Mouse (Mus musculus): Measurements from ENCODE around the gene Izumo4. TPM values are rescaled to one million over a fixed set of nuclear protein-coding genes. Genes with fewer than 3 reads are reported as not detected.
A peak's percentile ranks its signal among the peaks of the same experiment; 100 is the strongest.

Gene Izumo4
- polyA plus RNA-seq (2012; rRNA removed): 20.8 and 36.3 TPM in 2 replicates

DNA sequence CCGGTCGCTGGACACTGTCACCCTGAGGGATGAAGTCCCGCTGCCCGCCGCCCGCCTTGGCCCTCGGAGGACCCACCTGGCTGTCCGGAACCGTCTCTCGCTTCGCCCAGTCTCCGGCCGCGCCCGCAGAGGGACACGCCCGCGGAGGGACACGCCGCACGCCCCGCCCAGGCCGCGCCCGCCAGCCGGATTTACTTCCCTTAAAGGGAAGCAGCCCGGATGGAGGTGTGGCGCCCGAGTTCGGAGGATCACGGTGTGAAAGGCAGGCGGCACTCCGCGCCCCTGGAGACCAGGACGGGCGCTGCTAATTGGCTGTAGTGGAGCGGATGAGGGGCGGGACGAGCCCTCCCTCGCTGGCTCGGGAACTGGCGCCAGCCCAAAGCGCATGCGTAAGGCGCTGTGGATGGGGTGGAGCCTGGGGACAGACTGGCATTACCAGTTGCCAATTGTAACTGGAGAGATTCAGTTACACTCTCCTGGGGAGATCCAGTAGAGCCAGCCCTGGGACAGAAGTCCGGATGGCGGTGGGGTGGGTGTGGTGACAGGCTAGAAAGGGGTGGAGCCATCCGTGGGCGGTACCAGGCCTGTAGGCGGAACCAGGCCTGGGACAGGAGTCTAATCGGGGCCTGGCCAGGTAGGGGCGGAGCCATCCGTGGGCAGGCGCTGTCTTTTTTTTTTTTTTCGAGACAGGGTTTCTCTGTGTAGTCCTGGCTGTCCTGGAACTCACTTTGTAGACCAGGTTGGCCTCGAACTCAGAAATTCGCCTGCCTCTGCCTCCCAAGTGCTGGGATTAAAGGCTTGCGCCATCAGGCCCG is at the start of gene Izumo4, which contains the start of gene Mob3a:
Gene Izumo4, plus strand, starts transcription at position 464 of the 815 bp plus-strand sequence.
Gene Mob3a, minus strand, starts transcription at position 257 of the 815 bp plus-strand sequence.
- H3K4me1 ChIP-seq (ENCODE audit: control insufficient read depth, insufficient read depth, insufficient read length, low read length): peaks cover 15% of the 10 kb centered on the region
- peaks cover 2% of the 10 kb centered on the region; the same call in 1 of the 2 replicates for H3K36me3 ChIP-seq (ENCODE audit: control insufficient read depth, insufficient read depth, low read length)
- peak within 1 kb of the TSS; percentile 82 for H3K27ac ChIP-seq (ENCODE audit: insufficient read depth, low read depth, low read length)
- no peaks in the 10 kb centered on the region for H3K27me3 ChIP-seq (ENCODE audit: control insufficient read depth, insufficient read depth, low read length)
- WGBS: under 1% methylated on average over 59 of the region's 59 CpGs
- peak; percentile 61 for TF ChIP-seq POLR2A (IDR thresholded peaks at IDR 0.05; ENCODE audit: low read depth, low read length)
- TF ChIP-seq CTCF (IDR thresholded peaks at IDR 0.05; ENCODE audit: extremely low read depth, insufficient read length, insufficient replicate concordance, low read depth, low read length): 0 out of 2 replicates have a peak, but pooled peaks have one; percentile 4
- H3K4me3 ChIP-seq (ENCODE audit: low read depth, low read length): peak within 1 kb of the TSS; percentile 74

- H3K36me3 ChIP-seq (ENCODE audit: control insufficient read depth, insufficient read depth, low read length): no peaks in the 10 kb centered on the region; the same call in 1 of the 2 replicates
- peaks cover 16% of the 10 kb centered on the region for H3K4me1 ChIP-seq (ENCODE audit: control insufficient read depth, insufficient read depth, insufficient read length, low read length)
- TF ChIP-seq CTCF (IDR thresholded peaks at IDR 0.05; ENCODE audit: extremely low read depth, insufficient read length, insufficient replicate concordance, low read depth, low read length) (no peak), POLR2A (IDR thresholded peaks at IDR 0.05; ENCODE audit: low read depth, low read length) (no peak)
- H3K4me3 ChIP-seq (ENCODE audit: low read depth, low read length): no peak overlapping the region
- H3K27ac ChIP-seq (ENCODE audit: insufficient read depth, low read depth, low read length): no peak overlapping the region
- no peaks in the 10 kb centered on the region for H3K27me3 ChIP-seq (ENCODE audit: control insufficient read depth, insufficient read depth, low read length)
- 91% methylated on average over 6 of the region's 6 CpGs for WGBS
These were observed 48.7 kb upstream of the Izumo4 start for GRCm38 (mm10) chr10:80653156-80653720.

GRCm38 (mm10) chr10:80654866-80655265 is 47.1 kb upstream of the Izumo4 start:
- peaks cover 20% of the 10 kb centered on the region for H3K4me1 ChIP-seq (ENCODE audit: control insufficient read depth, insufficient read depth, insufficient read length, low read length)
- H3K27ac ChIP-seq (ENCODE audit: insufficient read depth, low read depth, low read length): no peak overlapping the region
- H3K4me3 ChIP-seq (ENCODE audit: low read depth, low read length): no peak overlapping the region
- no peaks in the 10 kb centered on the region for H3K27me3 ChIP-seq (ENCODE audit: control insufficient read depth, insufficient read depth, low read length)
- no peak for TF ChIP-seq CTCF (IDR thresholded peaks at IDR 0.05; ENCODE audit: extremely low read depth, insufficient read length, insufficient replicate concordance, low read depth, low read length)
- no peak for TF ChIP-seq POLR2A (IDR thresholded peaks at IDR 0.05; ENCODE audit: low read depth, low read length)
- H3K36me3 ChIP-seq (ENCODE audit: control insufficient read depth, insufficient read depth, low read length): no peaks in the 10 kb centered on the region; the same call in 1 of the 2 replicates
- 79% methylated on average over 6 of the region's 6 CpGs for WGBS

GRCm38 (mm10) chr10:80655406-80656129 is 46.4 kb upstream of the Izumo4 start:
- WGBS: 3% methylated on average over 12 of the region's 12 CpGs
- Histone ChIP-seq H3K4me3 (ENCODE audit: low read depth, low read length) (peak overlapping the region; percentile 85), H3K4me1 (ENCODE audit: control insufficient read depth, insufficient read depth, insufficient read length, low read length) (peaks cover 20% of the 10 kb centered on the region), H3K36me3 (ENCODE audit: control insufficient read depth, insufficient read depth, low read length) (no peaks in the 10 kb centered on the region; the same call in 1 of the 2 replicates), H3K27ac (ENCODE audit: insufficient read depth, low read depth, low read length) (no peak overlapping the region), H3K27me3 (ENCODE audit: control insufficient read depth, insufficient read depth, low read length) (no peaks in the 10 kb centered on the region)
- TF ChIP-seq CTCF (IDR thresholded peaks at IDR 0.05; ENCODE audit: extremely low read depth, insufficient read length, insufficient replicate concordance, low read depth, low read length): no peak
- TF ChIP-seq POLR2A (IDR thresholded peaks at IDR 0.05; ENCODE audit: low read depth, low read length): no peak

- peak overlapping the region; percentile 100 for H3K27ac ChIP-seq (ENCODE audit: insufficient read depth, low read depth, low read length)
- H3K36me3 ChIP-seq (ENCODE audit: control insufficient read depth, insufficient read depth, low read length): no peaks in the 10 kb centered on the region; the same call in 1 of the 2 replicates
- H3K4me3 ChIP-seq (ENCODE audit: low read depth, low read length): peak overlapping the region; percentile 85
- WGBS: under 1% methylated on average over 70 of the region's 72 CpGs
- H3K27me3 ChIP-seq (ENCODE audit: control insufficient read depth, insufficient read depth, low read length): no peaks in the 10 kb centered on the region
- peak; percentile 59; the same call in 1 of the 2 replicates for TF ChIP-seq POLR2A (IDR thresholded peaks at IDR 0.05; ENCODE audit: low read depth, low read length)
- TF ChIP-seq CTCF (IDR thresholded peaks at IDR 0.05; ENCODE audit: extremely low read depth, insufficient read length, insufficient replicate concordance, low read depth, low read length): no peak
- peaks cover 20% of the 10 kb centered on the region for H3K4me1 ChIP-seq (ENCODE audit: control insufficient read depth, insufficient read depth, insufficient read length, low read length)
These were observed 45.7 kb upstream of the Izumo4 start for GRCm38 (mm10) chr10:80656130-80656862.

GRCm38 (mm10) chr10:80656863-80657623 is 44.9 kb upstream of the Izumo4 start, which contains the start of gene Btbd2:
TSS of gene Btbd2 (minus strand) at chr10:80657071.
- H3K4me1 ChIP-seq (ENCODE audit: control insufficient read depth, insufficient read depth, insufficient read length, low read length): peaks cover 20% of the 10 kb centered on the region
- TF ChIP-seq CTCF (IDR thresholded peaks at IDR 0.05; ENCODE audit: extremely low read depth, insufficient read length, insufficient replicate concordance, low read depth, low read length): no peak
- no peak; the same call in 1 of the 2 replicates for TF ChIP-seq POLR2A (IDR thresholded peaks at IDR 0.05; ENCODE audit: low read depth, low read length)
- H3K27ac ChIP-seq (ENCODE audit: insufficient read depth, low read depth, low read length): peak within 1 kb of the TSS; percentile 100
- H3K4me3 ChIP-seq (ENCODE audit: low read depth, low read length): peak within 1 kb of the TSS; percentile 85
- WGBS: 16% methylated on average over 15 of the region's 15 CpGs
- H3K27me3 ChIP-seq (ENCODE audit: control insufficient read depth, insufficient read depth, low read length): no peaks in the 10 kb centered on the region
- H3K36me3 ChIP-seq (ENCODE audit: control insufficient read depth, insufficient read depth, low read length): no peaks in the 10 kb centered on the region; the same call in 1 of the 2 replicates

Data from small intestine, adult 2 months (tissue).